Mouse (Mus musculus) embryonic facial prominence, embryonic 10.5 days (tissue): ENCODE data around the gene Plekhb2. TPM values are rescaled to one million over a fixed set of nuclear protein-coding genes. Genes with fewer than 3 reads are reported as not detected.
A peak's percentile ranks its signal among the peaks of the same experiment; 100 is the strongest.

Experiments
- DNase-seq: peaks from one replicate; pipeline ENCODE4 v3.0.0-alpha.2; 2017; ENCODE audit warnings: low spot score
- H3K27ac ChIP-seq: fragments of 300-500 bp; sonication (generic); replicated peaks from 2 replicates; pipeline ENCODE4 v1.5.1; 2016; ENCODE audit warnings: mild to moderate bottlenecking
- H3K27me3 ChIP-seq: fragments of 300-500 bp; sonication (generic); replicated peaks from 2 replicates; pipeline ENCODE4 v1.6.1; 2016; ENCODE audit warnings: low read depth, mild to moderate bottlenecking; ENCODE audit not compliant: poor library complexity, severe bottlenecking
- H3K36me3 ChIP-seq: fragments of 300-500 bp; sonication (generic); replicated peaks from 2 replicates; pipeline ENCODE4 v1.6.1; 2016; ENCODE audit warnings: mild to moderate bottlenecking, moderate library complexity
- H3K4me1 ChIP-seq: fragments of 300-500 bp; sonication (generic); 2 replicates; pipeline ENCODE4 v1.6.1; 2016
- H3K4me3 ChIP-seq: fragments of 300-500 bp; sonication (generic); 2 replicates; pipeline ENCODE4 v1.5.1; 2016; ENCODE audit warnings: mild to moderate bottlenecking, moderate library complexity
- H3K9me3 ChIP-seq: fragments of 300-500 bp; sonication (generic); 2 replicates; pipeline ENCODE4 v1.6.1; 2016; ENCODE audit warnings: mild to moderate bottlenecking
- WGBS: fragments of 180-500 bp; shearing (Covaris S2); methylation state at CpG from one replicate; pipeline ENCODE4 v1.1.7; 2016; 5-methylcytosine and 5-hydroxymethylcytosine counted together
- polyA plus RNA-seq: library from polyadenylated mRNA; unstranded; fragments of >200 nt; fragmentation: Nextera tagmentation; extraction: Ambion mirVana; gene quantifications from 2 replicates; pipeline ENCODE4 v1.2.1, GENCODE M21; 2016

The Plekhb2 gene
- polyA plus RNA-seq, 1 experiment from 2014 or later, result 24.6 TPM

GRCm38 (mm10) chr1:34891559-34892289, 41.9 kb downstream of the Plekhb2 start:
- H3K4me1 ChIP-seq, result no peaks in the 10 kb centered on the region
- no peak overlapping the region for H3K4me3 ChIP-seq
- H3K36me3 ChIP-seq, result no peaks in the 10 kb centered on the region
- H3K27ac ChIP-seq, result no peak overlapping the region
- H3K9me3 ChIP-seq, result no peaks in the 10 kb centered on the region
- DNase-seq, result peak; percentile 51
- WGBS, result 59% methylated on average over 14 of the region's 14 CpGs
- no peaks in the 10 kb centered on the region for H3K27me3 ChIP-seq

- Histone ChIP-seq H3K27me3 (no peaks in the 10 kb centered on the region), H3K4me3 (no peak overlapping the region), H3K4me1 (no peaks in the 10 kb centered on the region), H3K27ac (no peak overlapping the region), H3K9me3 (no peaks in the 10 kb centered on the region), H3K36me3 (no peaks in the 10 kb centered on the region)
- no peak for DNase-seq
- WGBS, result 83% methylated on average over 3 of the region's 3 CpGs
Measured at GRCm38 (mm10) chr1:34892466-34892865, 42.7 kb downstream of the Plekhb2 start.

- H3K27ac ChIP-seq, result no peak overlapping the region
- no peaks in the 10 kb centered on the region for H3K4me1 ChIP-seq
- DNase-seq, result no peak
- WGBS, result 81% methylated on average over 4 of the region's 4 CpGs
- H3K9me3 ChIP-seq, result no peaks in the 10 kb centered on the region
- H3K4me3 ChIP-seq, result no peak overlapping the region
- no peaks in the 10 kb centered on the region for H3K27me3 ChIP-seq
- no peaks in the 10 kb centered on the region for H3K36me3 ChIP-seq
Measured at GRCm38 (mm10) chr1:34893331-34893730, 43.6 kb downstream of the Plekhb2 start.

DNA sequence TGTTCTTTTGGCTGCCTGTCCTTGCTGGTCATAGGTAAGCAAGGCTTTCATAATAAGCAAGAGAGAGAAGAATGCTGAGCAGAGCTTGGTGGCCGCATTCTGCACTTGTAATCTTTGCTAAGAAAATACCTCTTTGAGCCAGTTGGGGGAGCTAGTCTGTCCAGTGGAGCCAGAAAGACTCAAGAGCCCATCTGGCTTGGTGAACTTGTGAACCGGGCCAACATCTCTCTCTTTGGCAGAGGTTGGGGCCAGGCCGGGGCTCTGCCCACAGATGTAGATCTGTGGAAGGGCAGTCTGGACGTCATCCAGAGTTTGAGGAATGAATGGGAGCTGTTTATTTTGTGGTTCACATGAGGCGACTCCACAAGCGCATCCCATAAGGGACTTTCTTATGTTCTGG, 44.1 kb downstream of the Plekhb2 start:
- 81% methylated on average over 6 of the region's 6 CpGs for WGBS
- H3K9me3 ChIP-seq, result no peaks in the 10 kb centered on the region
- H3K27me3 ChIP-seq, result no peaks in the 10 kb centered on the region
- no peaks in the 10 kb centered on the region for H3K4me1 ChIP-seq
- no peak overlapping the region for H3K27ac ChIP-seq
- no peaks in the 10 kb centered on the region for H3K36me3 ChIP-seq
- H3K4me3 ChIP-seq, result no peak overlapping the region
- DNase-seq, result no peak

GRCm38 (mm10) chr1:34896102-34896501, 46.3 kb downstream of the Plekhb2 start:
- DNase-seq, result no peak
- H3K27me3 ChIP-seq, result no peaks in the 10 kb centered on the region
- no peak overlapping the region for H3K4me3 ChIP-seq
- no peaks in the 10 kb centered on the region for H3K4me1 ChIP-seq
- WGBS, result 94% methylated on average over 5 of the region's 5 CpGs
- no peak overlapping the region for H3K27ac ChIP-seq
- H3K9me3 ChIP-seq, result no peaks in the 10 kb centered on the region
- no peaks in the 10 kb centered on the region for H3K36me3 ChIP-seq

GRCm38 (mm10) chr1:34896898-34897297, 47.1 kb downstream of the Plekhb2 start:
- Histone ChIP-seq H3K36me3 (no peaks in the 10 kb centered on the region), H3K27me3 (no peaks in the 10 kb centered on the region), H3K4me3 (no peak overlapping the region), H3K4me1 (no peaks in the 10 kb centered on the region), H3K9me3 (no peaks in the 10 kb centered on the region), H3K27ac (no peak overlapping the region)
- 64% methylated on average over 4 of the region's 4 CpGs for WGBS
- DNase-seq, result peak; percentile 27

GRCm38 (mm10) chr1:34928656-34929055, 78.9 kb downstream of the Plekhb2 start:
- no peaks in the 10 kb centered on the region for H3K36me3 ChIP-seq
- WGBS, result 92% methylated on average over 15 of the region's 15 CpGs
- H3K27ac ChIP-seq, result no peak overlapping the region
- no peak overlapping the region for H3K4me3 ChIP-seq
- no peaks in the 10 kb centered on the region for H3K4me1 ChIP-seq
- peaks cover 29% of the 10 kb centered on the region for H3K9me3 ChIP-seq
- no peak for DNase-seq
- no peaks in the 10 kb centered on the region for H3K27me3 ChIP-seq

Other genes starting within 250 kb of the Plekhb2 start
- gene Fam168b, start 6.9 kb upstream of the Plekhb2 start, polyA plus RNA-seq, result 115 and 119 TPM in 2 replicates